Mouse (Mus musculus): ENCODE measurements at regions not wholly inside any gene's neighbourhood (a gene's known extent, or its start where the extent isn't known, plus 50 kb on each side); places are given as distances from the start of the nearest gene placed in this dataset.

DNA sequence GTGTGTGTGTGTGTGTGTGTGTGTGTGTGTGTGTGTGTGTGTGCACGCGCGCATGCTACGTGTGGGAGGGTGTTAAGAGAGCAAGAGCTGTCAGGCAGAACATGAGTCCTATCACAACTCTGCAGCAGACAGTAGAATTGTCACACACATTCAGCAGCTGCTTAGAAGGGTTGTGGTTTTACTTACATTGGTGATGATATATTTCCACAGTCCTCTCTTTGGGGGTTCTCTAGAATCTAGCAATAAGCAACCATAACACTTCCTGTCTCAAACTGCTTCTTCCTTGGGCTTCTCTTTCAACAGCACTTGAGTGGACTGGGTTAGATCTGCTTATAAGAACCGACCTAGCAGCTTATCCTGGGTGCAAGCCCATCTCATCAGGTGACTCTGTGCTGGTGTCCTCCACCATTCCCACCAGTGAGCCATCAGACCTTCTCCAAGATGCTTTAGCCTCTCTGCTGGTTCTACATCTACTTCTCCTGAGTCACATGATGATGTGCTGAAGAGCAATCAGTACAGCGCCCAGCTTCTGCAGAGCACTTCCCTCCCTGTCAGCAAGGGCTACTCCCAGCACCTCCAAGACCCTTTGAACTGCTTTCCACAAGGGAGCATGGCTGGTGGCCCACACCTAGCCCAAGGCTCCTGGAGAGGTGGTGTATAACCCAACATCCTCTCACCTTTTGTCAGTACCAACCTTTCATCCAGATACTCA, 222.6 kb downstream of the Wdr11 start:
- DNase-seq (ENCODE audit: low read depth, low spot score): no peak

DNA sequence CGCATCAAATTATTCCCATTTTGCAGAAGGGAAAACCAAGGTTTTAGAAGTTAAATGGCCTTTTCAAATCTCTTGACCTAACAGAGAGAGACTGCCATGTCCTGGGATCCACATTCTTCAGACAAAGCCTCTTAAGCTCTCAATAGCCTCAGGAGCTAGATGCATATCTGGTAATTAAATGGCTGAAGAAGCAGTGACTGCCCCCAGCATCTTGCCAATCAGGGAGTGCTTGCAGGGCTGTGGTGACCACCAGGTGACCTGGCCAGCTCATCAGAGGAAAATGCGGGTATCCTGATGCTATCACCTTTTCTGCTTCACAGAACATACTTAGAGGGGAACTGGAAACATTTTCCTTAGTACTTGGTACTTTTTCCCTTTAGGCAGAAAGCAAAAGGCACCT, 227.2 kb downstream of the Wdr11 start:
- no peak for DNase-seq (ENCODE audit: low read depth, low spot score)

DNA sequence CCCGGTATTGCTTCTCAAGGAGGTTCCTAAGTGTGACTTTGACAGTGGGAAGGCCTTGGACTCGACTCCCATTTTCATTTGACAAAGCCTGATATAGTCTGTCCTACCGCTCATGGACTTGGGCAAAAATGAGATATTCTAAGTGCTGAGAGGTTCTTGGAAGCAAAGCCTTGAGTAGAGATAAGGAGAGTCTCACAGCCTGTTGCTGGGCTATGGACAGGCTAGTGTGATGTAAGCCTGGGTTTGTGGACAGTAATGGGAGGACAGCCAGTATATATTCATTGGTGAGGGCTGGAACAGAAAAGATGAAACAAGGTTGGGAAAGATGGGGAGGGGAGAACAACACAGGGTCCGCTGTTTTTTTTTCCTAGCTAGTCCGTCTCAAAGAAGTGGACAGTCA, 228.0 kb downstream of the Wdr11 start:
- DNase-seq (ENCODE audit: low read depth, low spot score): no peak

DNA sequence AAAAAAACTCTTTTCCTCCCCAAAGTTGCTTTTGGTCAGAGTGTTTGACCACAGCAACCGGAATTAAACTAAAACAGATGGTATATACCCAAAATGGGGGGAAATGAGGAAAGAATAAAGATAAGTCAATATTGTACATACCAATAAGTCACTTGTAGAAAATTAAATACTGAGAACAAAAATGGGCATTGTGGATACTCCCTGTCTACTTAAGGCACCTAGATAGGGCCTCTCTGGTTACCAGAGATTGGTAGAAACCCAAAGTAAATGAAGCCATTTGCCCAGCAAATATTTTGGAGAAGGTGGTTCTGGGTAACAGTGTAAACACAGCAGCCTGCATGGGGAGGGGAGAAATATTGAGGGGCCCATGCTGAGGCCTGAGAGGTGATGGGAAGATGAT, 237.3 kb downstream of the Wdr11 start:
- DNase-seq (ENCODE audit: low read depth, low spot score): no peak

DNA sequence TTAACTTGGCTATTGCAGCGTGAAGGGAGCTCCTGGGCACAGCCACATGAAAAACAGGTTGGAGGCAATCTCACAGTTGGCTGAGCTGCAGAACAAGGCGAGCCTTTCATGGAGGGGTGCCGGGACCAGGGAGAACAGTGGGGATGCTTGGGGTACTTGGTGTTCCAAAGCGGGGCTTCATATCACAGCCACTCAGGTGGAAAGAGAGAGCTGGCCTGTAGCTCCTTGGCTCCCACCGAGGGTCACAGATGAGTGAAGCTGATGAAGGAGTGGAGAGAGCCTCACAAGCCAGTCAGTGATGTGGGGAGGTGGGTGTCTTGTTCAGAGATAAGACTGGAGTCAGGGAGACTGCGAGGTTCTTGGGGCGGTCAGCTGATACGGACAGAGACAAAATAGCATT, 241.2 kb downstream of the Wdr11 start:
- DNase-seq (ENCODE audit: low read depth, low spot score): no peak

DNA sequence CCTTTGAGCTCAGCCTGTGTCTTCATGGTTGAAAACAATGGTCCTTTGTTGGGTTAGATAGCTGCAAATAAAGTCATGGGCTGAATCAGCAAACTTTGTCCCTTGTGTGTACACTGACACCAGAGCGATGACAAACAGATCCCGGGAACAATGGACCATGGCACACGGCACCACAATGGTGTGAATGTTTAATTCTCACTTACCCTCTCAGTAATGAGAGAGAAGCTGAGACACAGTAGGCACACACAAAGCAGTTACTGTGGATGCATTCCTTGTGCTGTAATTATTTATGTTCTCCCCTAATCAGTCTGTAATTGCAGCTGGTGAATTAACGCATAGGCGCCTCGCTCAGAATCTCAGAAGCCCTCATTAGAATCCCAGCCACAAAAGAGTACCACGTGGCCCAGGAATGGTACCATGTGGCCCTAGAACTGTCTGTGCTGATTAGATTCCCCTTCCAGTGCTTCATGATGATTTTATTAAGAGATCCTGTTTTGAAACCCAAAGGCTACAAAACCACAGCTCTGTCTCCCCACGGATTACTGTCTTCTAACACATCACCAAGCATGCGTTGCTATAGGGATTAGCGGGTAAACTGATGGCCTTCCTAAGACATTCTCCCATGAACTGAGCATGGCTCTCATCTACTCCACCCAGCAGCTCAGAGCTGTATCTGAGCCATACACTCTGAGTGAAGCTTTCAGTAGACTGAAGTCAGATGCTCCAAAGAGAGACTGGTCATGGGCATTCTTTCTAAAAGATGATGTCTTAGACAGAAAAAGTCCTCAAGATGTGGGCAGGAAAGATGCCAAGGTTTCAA, 250.8 kb downstream of the Wdr11 start:
- no peak for DNase-seq (ENCODE audit: low read depth, low spot score)

DNA sequence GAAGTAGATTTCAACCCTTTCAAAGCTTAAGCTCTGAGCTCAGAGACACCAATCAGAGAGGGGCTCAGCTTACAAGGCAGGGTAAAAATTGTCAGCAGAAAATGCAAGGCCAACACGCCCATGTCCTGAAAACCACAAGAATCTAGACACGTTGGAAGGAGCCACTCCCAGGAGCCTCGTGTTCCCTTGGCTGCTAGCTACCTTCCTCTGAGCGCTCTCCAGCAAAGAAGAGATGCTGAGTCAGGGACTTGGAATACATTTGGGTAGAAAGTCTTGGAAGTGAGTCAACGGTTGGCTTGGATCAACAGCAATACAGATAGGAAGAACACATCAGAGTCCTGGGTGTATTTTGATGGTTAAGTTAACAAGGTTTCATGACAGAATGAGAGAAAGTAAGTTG, 255.5 kb downstream of the Wdr11 start:
- DNase-seq (ENCODE audit: low read depth, low spot score): no peak

DNA sequence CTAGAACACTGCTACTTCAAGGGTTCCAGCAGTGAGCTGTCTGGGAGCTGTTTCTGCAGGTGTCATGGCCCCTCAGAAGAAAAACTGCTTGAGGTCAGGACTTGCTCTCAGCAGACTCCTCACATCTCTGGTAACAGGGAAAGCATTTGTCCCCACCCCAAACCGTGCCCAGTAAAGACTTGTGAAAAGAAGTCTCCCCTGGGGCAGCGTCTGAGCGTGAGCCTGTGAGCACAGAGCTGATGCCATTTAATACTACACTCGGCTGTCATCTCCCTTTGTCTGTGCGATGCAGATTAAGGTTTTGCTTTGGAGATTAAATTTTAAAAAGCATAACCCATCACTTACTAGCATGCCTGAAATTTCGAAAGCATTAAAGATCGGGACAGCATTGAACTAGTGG, 261.9 kb downstream of the Wdr11 start:
- no peak for DNase-seq (ENCODE audit: low read depth, low spot score)

DNA sequence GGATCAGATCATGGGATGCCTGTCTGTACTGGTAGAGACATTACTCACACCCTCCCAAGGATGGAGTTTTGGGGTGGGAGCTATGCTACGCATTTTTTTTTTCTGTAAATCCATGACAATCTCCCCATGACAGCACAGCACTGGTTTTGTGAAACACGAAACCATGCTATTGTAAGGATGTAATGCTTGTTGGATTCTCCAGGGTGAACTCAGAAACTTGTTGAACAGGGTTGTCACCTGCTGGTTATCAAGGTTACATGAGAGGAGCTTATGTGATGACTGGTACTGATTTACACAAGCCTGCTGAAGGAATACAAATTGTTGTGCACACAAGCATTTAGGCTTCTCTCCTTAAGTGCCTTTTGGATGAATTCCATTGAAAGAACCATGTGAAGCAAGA, 263.3 kb downstream of the Wdr11 start:
- no peak for DNase-seq (ENCODE audit: low read depth, low spot score)

DNA sequence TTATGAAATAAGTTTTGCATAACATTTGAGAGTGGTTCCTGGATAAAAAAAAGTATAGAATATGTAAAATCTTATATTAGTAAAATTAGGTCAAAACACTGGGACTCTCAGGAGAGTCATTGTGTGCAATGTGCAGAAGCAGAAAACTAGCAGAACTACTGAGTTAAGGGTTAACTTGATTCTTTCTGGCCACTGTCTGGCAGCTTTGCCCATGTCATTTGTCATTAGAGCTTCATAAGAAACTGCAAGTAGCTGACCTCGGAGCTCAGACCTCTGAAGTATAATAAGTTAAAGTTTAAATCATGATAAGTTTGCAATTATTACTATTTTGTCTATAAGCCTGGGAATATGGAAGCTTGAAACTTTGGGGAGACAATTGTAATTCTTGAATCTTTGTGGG, 271.3 kb downstream of the Wdr11 start:
- DNase-seq (ENCODE audit: low read depth, low spot score): no peak

DNA sequence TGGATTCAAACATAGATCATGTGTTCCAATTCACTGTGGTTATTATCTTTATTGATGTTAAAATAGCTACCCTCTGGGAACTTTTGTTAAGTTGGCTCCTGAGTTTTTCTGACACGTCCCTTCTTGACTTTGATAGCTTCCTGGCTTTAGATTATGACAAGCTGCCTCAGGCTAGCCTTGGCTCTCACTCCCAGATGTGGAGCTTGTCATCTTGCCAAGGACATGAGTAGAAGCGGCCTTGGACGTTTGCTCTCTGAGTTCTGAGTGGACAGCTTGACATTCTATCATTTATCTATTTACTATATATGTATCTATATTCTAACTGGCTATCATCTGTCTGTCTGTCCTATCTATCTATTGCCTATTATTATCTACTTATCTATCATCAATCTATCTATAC, 273.9 kb downstream of the Wdr11 start:
- DNase-seq (ENCODE audit: low read depth, low spot score): no peak

DNA sequence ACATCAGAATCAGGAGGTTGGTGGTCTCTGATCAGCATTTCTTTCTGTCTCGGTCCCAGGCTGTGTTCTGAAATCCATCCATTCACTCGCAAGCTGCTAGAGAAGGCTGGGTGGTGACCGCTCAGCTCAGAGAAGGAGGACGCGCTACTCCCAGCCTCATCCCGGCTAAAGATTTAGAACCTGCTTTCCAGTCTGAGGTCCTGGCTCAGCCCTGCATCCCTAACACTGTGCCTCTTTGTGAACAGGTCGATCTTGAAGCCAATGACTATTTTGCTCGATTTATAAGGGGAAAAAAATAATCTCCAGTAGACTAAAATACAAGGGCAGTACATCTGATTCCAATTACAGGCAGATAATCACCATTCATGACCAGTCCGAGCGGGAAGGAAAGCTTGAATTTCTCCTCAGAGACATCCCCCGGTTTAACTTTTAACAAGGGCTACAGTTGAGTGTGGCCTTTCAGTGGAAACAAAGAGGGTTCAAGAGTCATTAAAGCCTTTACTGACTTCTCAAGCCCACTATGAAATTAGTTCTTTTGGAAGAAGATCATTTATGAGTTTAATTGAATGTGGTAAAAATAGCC, 280.6 kb downstream of the Wdr11 start:
- DNase-seq (ENCODE audit: low read depth, low spot score): no peak

DNA sequence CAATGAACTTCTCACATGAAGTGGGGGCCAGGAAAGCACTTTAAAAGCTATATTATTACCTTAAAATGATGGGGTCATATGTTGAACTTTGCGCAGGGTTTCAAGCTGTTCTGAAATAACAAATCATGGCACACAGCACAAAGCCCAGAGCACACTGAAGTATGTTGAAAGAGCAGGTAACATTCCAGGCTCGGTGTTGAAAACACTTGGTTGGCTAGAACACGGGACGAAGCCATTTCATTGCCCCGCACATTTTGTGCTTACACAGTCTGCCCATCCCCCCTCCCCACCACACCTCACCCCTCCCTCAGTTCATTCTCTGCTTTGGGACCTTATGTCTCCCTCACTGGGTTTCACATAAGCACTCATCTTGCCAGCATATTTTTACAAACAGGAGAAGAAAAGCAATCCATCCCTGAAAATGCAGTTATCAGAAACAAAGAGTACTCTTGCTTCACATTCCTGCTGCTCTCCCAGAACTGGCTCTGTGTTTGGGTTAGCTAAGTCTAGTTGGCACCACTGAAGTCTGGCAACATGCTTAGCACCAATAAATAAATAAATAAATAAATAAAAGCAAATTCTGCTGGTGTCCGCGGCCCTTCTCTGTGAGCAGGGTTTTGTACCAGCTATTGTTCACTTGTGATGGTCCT, 284.7 kb downstream of the Wdr11 start:
- no peak for DNase-seq (ENCODE audit: low read depth, low spot score)

DNA sequence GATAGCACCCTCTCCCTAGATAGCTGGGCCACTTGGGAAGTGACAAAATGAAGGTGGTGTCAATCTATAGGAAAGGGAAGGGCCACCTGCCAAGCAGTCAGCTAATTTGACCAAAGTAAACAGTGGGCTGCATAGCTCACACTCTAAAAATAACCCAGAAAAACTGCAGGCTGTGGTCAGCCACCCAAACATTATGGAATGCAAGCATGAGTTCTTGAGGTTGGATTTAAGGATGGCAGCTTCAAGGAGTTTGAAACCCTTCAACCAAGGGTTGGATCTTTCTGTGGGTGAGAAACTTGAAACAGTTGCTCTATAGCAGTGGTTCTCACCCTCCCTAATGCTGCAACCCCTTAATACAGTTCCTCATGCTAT, 285.2 kb downstream of the Wdr11 start:
- no peak for DNase-seq (ENCODE audit: low read depth, low spot score)

DNA sequence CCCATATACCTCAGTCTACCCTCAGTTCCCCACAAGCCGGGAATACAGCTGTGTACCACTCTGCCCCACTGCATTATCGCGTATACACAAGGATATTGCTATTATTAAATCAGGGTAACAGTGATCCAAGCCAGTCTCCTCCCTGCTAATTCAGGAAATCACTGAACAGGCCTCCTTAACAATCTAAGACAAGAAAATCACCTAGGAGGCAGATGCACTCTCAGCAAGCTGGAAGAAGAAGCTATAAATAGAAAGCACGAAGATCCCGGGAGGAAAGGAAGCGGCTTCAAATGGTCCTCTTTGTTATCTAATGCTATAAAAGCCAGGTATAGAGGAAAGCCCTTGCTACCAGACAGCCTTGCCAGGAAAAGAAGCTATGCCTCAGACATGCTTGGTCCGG, 304.6 kb downstream of the Wdr11 start:
- DNase-seq (ENCODE audit: low read depth, low spot score): no peak

DNA sequence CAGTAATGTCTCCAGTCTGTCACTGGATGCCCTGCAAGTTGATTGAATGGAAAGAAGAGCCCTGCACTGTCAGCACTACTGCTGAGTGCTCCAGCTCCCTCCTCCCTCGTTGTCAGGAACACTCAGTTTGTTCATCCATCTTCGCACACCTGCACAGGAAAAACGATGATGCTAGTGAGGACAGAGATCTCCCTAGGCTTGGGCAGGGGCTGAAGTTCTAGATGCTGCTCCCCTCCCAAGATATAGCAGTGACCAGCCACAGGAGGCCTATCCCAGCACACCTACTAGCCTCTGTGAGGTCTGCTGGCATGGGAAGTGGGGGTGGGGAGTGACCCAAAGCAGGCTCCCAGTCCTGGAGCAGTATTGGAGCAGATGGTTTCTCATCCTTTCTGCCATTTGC, 305.8 kb downstream of the Wdr11 start:
- DNase-seq (ENCODE audit: low read depth, low spot score): no peak

DNA sequence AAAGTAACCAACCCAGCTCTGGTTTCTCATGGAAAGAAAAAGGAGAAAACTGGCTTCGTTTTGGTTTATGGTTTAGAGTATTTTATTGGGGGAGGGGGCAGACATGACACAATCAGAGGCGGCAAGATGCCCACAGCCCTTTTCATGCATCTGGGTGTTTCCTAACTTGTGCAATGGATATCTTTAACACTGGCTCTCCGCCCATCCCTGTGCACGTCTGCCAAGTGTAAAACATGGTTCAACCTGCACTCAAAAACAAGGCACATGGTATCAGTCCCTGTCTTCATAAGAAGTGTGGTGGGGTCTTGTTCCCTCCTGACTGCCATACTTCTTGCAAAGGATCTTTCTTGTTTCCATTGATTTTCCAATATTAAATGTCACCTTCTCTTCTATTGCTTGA, 310.6 kb downstream of the Wdr11 start:
- no peak for DNase-seq (ENCODE audit: low read depth, low spot score)

DNA sequence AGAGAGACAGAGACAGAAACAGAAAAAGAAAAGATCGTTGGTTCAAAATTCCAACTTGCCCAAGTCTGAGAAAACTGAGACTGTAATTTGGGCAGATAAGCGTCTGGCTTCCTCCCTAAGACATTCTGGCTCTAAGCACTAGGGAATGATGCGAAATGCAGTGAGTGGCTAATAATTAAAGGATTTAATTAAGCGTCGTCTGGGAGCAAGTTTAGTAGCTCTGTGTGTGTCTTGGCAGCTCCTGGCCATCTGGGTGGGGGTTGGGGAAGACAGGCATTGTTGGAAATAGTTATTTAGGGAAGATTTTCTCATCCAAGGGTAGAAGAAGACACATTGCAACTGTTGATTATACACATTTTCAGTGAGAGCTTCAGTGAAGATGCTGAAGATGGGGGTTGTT, 311.5 kb downstream of the Wdr11 start:
- no peak for DNase-seq (ENCODE audit: low read depth, low spot score)

DNA sequence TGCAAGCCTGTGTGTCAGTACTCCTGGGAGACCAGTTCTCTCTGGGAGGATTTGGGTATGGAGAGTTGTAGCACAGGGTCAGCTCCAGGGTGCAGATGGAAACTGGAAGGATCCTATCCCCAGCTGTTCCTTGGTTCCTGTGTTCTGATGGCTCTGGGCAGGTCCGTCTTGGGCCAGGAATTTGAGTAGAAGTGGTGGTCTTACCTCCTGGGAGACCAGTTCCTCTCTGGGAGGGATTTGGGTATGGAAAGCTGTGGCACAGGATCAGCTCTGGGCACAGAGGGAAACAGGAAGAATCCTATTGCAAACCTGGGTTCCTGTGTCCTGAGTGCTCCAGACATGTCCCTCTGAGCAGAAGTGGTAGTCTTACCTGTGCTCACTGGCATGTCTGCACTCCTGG, 314.5 kb downstream of the Wdr11 start:
- DNase-seq (ENCODE audit: low read depth, low spot score): no peak

DNA sequence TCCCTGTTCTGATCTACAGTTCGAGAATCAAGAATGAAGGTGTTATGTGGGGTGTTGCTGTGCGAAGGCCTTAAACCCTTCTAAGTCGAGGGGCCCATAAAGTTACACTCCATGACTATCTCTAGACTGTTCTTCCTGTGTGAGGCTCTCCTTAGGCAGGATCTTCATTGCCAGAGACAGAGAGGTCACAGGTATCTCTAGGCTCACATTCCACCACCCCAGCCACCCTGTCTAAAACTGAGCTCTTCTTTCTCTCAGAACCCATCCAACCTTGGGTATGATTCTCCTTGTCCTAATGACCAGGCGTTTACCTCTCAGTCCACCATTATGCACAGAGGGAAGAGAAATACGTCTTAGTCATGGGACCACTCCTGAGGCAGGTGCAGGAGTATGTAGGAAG, 317.2 kb downstream of the Wdr11 start:
- DNase-seq (ENCODE audit: low read depth, low spot score): no peak

DNA sequence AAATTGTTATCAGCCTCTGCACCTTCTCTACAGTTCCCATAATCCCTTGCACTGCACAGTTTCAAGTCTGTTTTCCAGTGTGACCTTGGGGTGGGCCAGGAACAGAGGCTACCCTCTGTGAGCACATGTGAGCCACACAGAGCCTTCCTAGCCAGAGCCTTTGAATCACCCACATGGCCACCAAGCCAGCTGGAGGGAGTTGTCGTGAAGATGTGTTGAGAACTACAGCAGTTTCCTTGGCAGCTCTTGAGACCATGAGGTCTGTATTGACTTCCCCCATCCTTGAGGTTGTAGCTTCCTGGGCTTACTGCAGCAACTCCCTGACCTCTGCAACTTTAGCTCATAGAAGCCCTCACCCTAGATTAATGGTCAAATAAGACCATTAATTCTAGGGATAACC, 318.1 kb downstream of the Wdr11 start:
- no peak for DNase-seq (ENCODE audit: low read depth, low spot score)

DNA sequence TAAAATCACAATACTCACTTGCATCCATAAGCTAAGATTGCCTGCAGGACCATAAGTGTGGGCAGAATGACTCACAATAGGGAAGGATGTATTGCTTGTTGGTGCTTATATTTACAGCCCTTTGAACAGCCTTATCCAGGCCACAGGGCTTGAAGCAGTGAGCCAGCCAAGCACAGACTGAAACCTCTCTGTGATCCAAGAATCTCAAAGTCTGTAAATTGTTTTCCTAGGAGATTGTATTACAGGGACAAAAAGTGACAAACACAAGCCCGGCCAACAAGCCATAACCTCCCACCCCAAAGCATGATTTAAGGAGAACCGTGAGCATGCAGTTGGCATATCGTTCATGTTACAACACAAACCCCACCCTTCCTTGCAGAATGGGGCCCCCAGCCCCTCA, 319.2 kb downstream of the Wdr11 start:
- DNase-seq (ENCODE audit: low read depth, low spot score): no peak

DNA sequence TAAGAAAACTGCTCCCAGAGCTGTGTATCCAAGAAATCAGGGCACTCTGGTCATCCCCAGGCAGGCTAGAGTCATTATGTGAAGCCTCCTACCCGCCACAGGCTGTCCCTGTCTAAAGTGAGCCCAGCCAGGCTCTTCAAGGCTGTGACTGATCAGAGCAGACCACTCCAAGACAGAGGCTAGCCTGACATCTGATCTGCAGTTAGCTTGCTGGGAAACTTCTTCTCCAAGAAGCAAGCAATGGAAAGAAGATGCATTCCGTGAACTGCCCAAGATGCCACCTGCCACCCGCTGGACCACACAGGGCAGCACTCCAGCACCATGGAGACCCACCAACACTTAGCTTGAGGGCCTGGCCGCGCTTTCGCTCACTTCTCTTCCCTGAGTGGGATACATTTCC, 323.2 kb downstream of the Wdr11 start:
- DNase-seq (ENCODE audit: low read depth, low spot score): no peak
